Mouse (Mus musculus) erythroblast, embryonic 14.5 days (primary cell): ENCODE results near the gene Ccdc62. TPM values are rescaled to one million over a fixed set of nuclear protein-coding genes. Genes with fewer than 3 reads are reported as not detected.

Source experiments
- H3K27me3 ChIP-seq: 2 replicates; pipeline ENCODE4 v1.6.1; 2012; ENCODE audit warnings: inconsistent platforms; ENCODE audit not compliant: control insufficient read depth
- H3K36me3 ChIP-seq: 2 replicates; pipeline ENCODE4 v1.6.1; 2012; ENCODE audit warnings: mild to moderate bottlenecking, inconsistent platforms; ENCODE audit not compliant: control insufficient read depth
- H3K4me1 ChIP-seq: 2 replicates; pipeline ENCODE4 v1.6.1; 2012; ENCODE audit warnings: inconsistent platforms; ENCODE audit not compliant: control insufficient read depth
- H3K4me3 ChIP-seq: replicated peaks from 2 replicates; pipeline ENCODE3; 2012; ENCODE audit warnings: moderate library complexity, mild to moderate bottlenecking, inconsistent platforms
- H3K9me3 ChIP-seq: 2 replicates; pipeline ENCODE4 v1.6.1; 2012; ENCODE audit warnings: low read length, inconsistent platforms, mixed read lengths; ENCODE audit not compliant: control insufficient read depth
- GATA1 ChIP-seq: IDR thresholded peaks from 2 replicates; pipeline ENCODE4 v1.6.1; 2012; ENCODE audit warnings: low read length, inconsistent platforms, mixed read lengths
- TAL1 ChIP-seq: IDR thresholded peaks from 3 replicates; pipeline ENCODE4 v1.6.1; 2012; ENCODE audit warnings: low read length, inconsistent platforms, mixed read lengths
- polyA plus RNA-seq: library from polyadenylated mRNA; stranded (reverse); fragments of >175 nt; gene quantifications from 2 replicates; pipeline ENCODE4 v1.2.3, GENCODE M21; 2012

Gene Ccdc62
- polyA plus RNA-seq, 1 experiment: 0.65 TPM

- Histone ChIP-seq H3K4me3 (no peak overlapping the region), H3K4me1 (peaks cover 20% of the 10 kb centered on the region), H3K9me3 (no peaks in the 10 kb centered on the region), H3K27me3 (no peaks in the 10 kb centered on the region), H3K36me3 (peaks cover 56% of the 10 kb centered on the region)
- TF ChIP-seq GATA1 (no peak), TAL1 (no peak)
Measured at GRCm38 (mm10) chr5:123995388-123995787, 64.9 kb downstream of the Ccdc62 start.

GRCm38 (mm10) chr5:123996194-123996593 is 65.7 kb downstream of the Ccdc62 start:
- Histone ChIP-seq H3K9me3 (no peaks in the 10 kb centered on the region), H3K27me3 (no peaks in the 10 kb centered on the region), H3K4me3 (no peak overlapping the region), H3K36me3 (peaks cover 59% of the 10 kb centered on the region), H3K4me1 (peaks cover 26% of the 10 kb centered on the region)
- TF ChIP-seq GATA1 (no peak), TAL1 (no peak)

GRCm38 (mm10) chr5:123996695-123997094 is 66.2 kb downstream of the Ccdc62 start:
- Histone ChIP-seq H3K4me1 (peaks cover 26% of the 10 kb centered on the region), H3K27me3 (no peaks in the 10 kb centered on the region), H3K36me3 (peaks cover 59% of the 10 kb centered on the region), H3K4me3 (no peak overlapping the region), H3K9me3 (no peaks in the 10 kb centered on the region)
- TF ChIP-seq TAL1 (no peak), GATA1 (no peak)

- Histone ChIP-seq H3K36me3 (peaks cover 62% of the 10 kb centered on the region), H3K4me1 (peaks cover 26% of the 10 kb centered on the region), H3K27me3 (no peaks in the 10 kb centered on the region), H3K9me3 (no peaks in the 10 kb centered on the region), H3K4me3 (no peak overlapping the region)
- TF ChIP-seq GATA1 (no peak), TAL1 (no peak)
Measured at GRCm38 (mm10) chr5:123997211-123997751, 66.8 kb downstream of the Ccdc62 start.

- TF ChIP-seq TAL1 (no peak), GATA1 (no peak)
- no peak overlapping the region for H3K4me3 ChIP-seq
- H3K4me1 ChIP-seq: peaks cover 26% of the 10 kb centered on the region
- peaks cover 64% of the 10 kb centered on the region for H3K36me3 ChIP-seq
- H3K27me3 ChIP-seq: no peaks in the 10 kb centered on the region
- no peaks in the 10 kb centered on the region for H3K9me3 ChIP-seq
Measured at GRCm38 (mm10) chr5:123997811-123998210, 67.3 kb downstream of the Ccdc62 start.

GRCm38 (mm10) chr5:123998370-123998769 is 67.9 kb downstream of the Ccdc62 start:
- Histone ChIP-seq H3K4me3 (no peak overlapping the region), H3K9me3 (no peaks in the 10 kb centered on the region), H3K27me3 (no peaks in the 10 kb centered on the region), H3K36me3 (peaks cover 70% of the 10 kb centered on the region), H3K4me1 (peaks cover 26% of the 10 kb centered on the region)
- TF ChIP-seq GATA1 (no peak), TAL1 (no peak)

- H3K4me3 ChIP-seq: no peak overlapping the region
- no peaks in the 10 kb centered on the region for H3K9me3 ChIP-seq
- TF ChIP-seq TAL1: no peak
- no peak for TF ChIP-seq GATA1
- H3K36me3 ChIP-seq: peaks cover 88% of the 10 kb centered on the region
- no peaks in the 10 kb centered on the region for H3K27me3 ChIP-seq
- H3K4me1 ChIP-seq: peaks cover 25% of the 10 kb centered on the region
Measured at GRCm38 (mm10) chr5:124000824-124001223, 70.3 kb downstream of the Ccdc62 start.

GRCm38 (mm10) chr5:124001274-124001673 is 70.8 kb downstream of the Ccdc62 start:
- Histone ChIP-seq H3K4me3 (no peak overlapping the region), H3K9me3 (no peaks in the 10 kb centered on the region), H3K36me3 (peaks cover 90% of the 10 kb centered on the region), H3K27me3 (no peaks in the 10 kb centered on the region), H3K4me1 (peaks cover 25% of the 10 kb centered on the region)
- TF ChIP-seq GATA1: no peak
- no peak for TF ChIP-seq TAL1

- Histone ChIP-seq H3K27me3 (no peaks in the 10 kb centered on the region), H3K4me3 (no peak overlapping the region), H3K4me1 (peaks cover 24% of the 10 kb centered on the region), H3K36me3 (peaks cover 91% of the 10 kb centered on the region), H3K9me3 (no peaks in the 10 kb centered on the region)
- no peak for TF ChIP-seq TAL1
- no peak for TF ChIP-seq GATA1
Measured at GRCm38 (mm10) chr5:124002876-124003275, 72.4 kb downstream of the Ccdc62 start.

- no peaks in the 10 kb centered on the region for H3K9me3 ChIP-seq
- TF ChIP-seq GATA1: no peak
- TF ChIP-seq TAL1: no peak
- no peak overlapping the region for H3K4me3 ChIP-seq
- peaks cover 95% of the 10 kb centered on the region for H3K36me3 ChIP-seq
- peaks cover 21% of the 10 kb centered on the region for H3K4me1 ChIP-seq
- H3K27me3 ChIP-seq: no peaks in the 10 kb centered on the region
Measured at GRCm38 (mm10) chr5:124003375-124003774, 72.9 kb downstream of the Ccdc62 start.
